Mouse (Mus musculus) heart, adult 2 months (tissue): ENCODE measurements at regions not wholly inside any gene's neighbourhood (a gene's known extent, or its start where the extent isn't known, plus 50 kb on each side); places are given as distances from the start of the nearest gene placed in this dataset.
A peak's percentile ranks its signal among the peaks of the same experiment; 100 is the strongest.

Experiments used
- DNase-seq, 2 experiments: peaks; one replicate each; pipeline ENCODE4 v3.0.0; 2021
- H3K27ac ChIP-seq: fragments of 200-600 bp; 2 replicates; pipeline ENCODE4 v1.8.1; 2022
- H3K27me3 ChIP-seq: fragments of 200-500 bp; 2 replicates; pipeline ENCODE4 v1.6.1; 2012; ENCODE audit warnings: mild to moderate bottlenecking, low read length, inconsistent platforms, mixed read lengths; ENCODE audit not compliant: control insufficient read depth, insufficient read depth
- H3K36me3 ChIP-seq: fragments of 200-500 bp; 2 replicates; pipeline ENCODE4 v1.6.1; 2012; ENCODE audit warnings: low read length, inconsistent platforms; ENCODE audit not compliant: control insufficient read depth, insufficient read depth
- H3K4me1 ChIP-seq: fragments of 200-500 bp; 2 replicates; pipeline ENCODE4 v1.6.1; 2011; ENCODE audit warnings: low read length; ENCODE audit not compliant: control insufficient read depth, insufficient read depth
- H3K4me3 ChIP-seq: fragments of 200-600 bp; 2 replicates; pipeline ENCODE4 v1.8.1; 2022
- H3K79me2 ChIP-seq: fragments of 200-500 bp; replicated peaks from 2 replicates; pipeline ENCODE4 v1.6.1; 2012; ENCODE audit warnings: mild to moderate bottlenecking, inconsistent platforms, low read length, moderate library complexity, mixed read lengths; ENCODE audit not compliant: control insufficient read depth, insufficient read depth
- H3K9ac ChIP-seq: fragments of 200-500 bp; 2 replicates; pipeline ENCODE4 v1.6.1; 2012; ENCODE audit warnings: low read depth, mild to moderate bottlenecking, control low read depth, inconsistent platforms, low read length, mixed read lengths
- CTCF ChIP-seq: fragments of 200-600 bp; IDR thresholded peaks from 2 replicates; pipeline ENCODE4 v1.8.1; 2022; ENCODE audit warnings: antibody characterized with exemption, mild to moderate bottlenecking, moderate library complexity
- EP300 ChIP-seq: fragments of 200-500 bp; IDR thresholded peaks from 2 replicates; pipeline ENCODE4 v1.6.1; 2011; ENCODE audit warnings: low read depth, low read length, control low read depth; ENCODE audit not compliant: insufficient read depth
- POLR2A ChIP-seq: fragments of 200-500 bp; IDR thresholded peaks from 2 replicates; pipeline ENCODE4 v1.6.1; 2011; ENCODE audit warnings: mild to moderate bottlenecking, low read depth, low read length, control low read depth; ENCODE audit not compliant: insufficient read depth
- WGBS: fragments of 180-500 bp; shearing (Covaris S2); methylation state at CpG from one replicate; pipeline ENCODE4 v1.1.7; 2018; 5-methylcytosine and 5-hydroxymethylcytosine counted together
- intact Hi-C: fragments of 180-260 bp; cut with DNase I; formaldehyde crosslinking; loops from one replicate; pipeline ENCODE4 v1.15.1; 2025

- Histone ChIP-seq H3K79me2 (no peaks in the 10 kb centered on the region), H3K9ac (no peak overlapping the region), H3K27ac (no peak overlapping the region), H3K4me3 (no peak overlapping the region), H3K36me3 (no peaks in the 10 kb centered on the region), H3K27me3 (no peaks in the 10 kb centered on the region), H3K4me1 (no peaks in the 10 kb centered on the region)
- TF ChIP-seq EP300 (no peak), POLR2A (no peak), CTCF (no peak)
- WGBS = 94% methylated on average over 5 of the region's 5 CpGs
- intact Hi-C loops = no loop called here
- no peak for DNase-seq
These were observed 113.6 kb upstream of the Rgma start for GRCm38 (mm10) chr7:73261750-73262149.

- no peaks in the 10 kb centered on the region for H3K79me2 ChIP-seq
- H3K4me1 ChIP-seq = no peaks in the 10 kb centered on the region
- 64% methylated on average over 3 of the region's 3 CpGs for WGBS
- no peak for DNase-seq
- H3K27me3 ChIP-seq = no peaks in the 10 kb centered on the region
- TF ChIP-seq EP300 (no peak), CTCF (no peak), POLR2A (no peak)
- intact Hi-C loops = no loop called here
- H3K9ac ChIP-seq = no peak overlapping the region
- H3K4me3 ChIP-seq = no peak overlapping the region
- H3K36me3 ChIP-seq = no peaks in the 10 kb centered on the region
- no peak overlapping the region for H3K27ac ChIP-seq
These were observed 112.8 kb upstream of the Rgma start for GRCm38 (mm10) chr7:73262526-73262925.

- 93% methylated on average over 3 of the region's 3 CpGs for WGBS
- Histone ChIP-seq H3K36me3 (no peaks in the 10 kb centered on the region), H3K79me2 (no peaks in the 10 kb centered on the region), H3K4me1 (no peaks in the 10 kb centered on the region), H3K4me3 (no peak overlapping the region), H3K27ac (no peak overlapping the region), H3K27me3 (no peaks in the 10 kb centered on the region), H3K9ac (no peak overlapping the region)
- TF ChIP-seq EP300 (no peak), POLR2A (no peak), CTCF (no peak)
- DNase-seq = no peak
- intact Hi-C loops = loop anchor here (10.0 kb wide), 1 partner anchor 235 kb away; no protein-coding TSS in a partner anchor
These were observed 105.7 kb upstream of the Rgma start for GRCm38 (mm10) chr7:73269626-73270025.

GRCm38 (mm10) chr7:73272787-73273186 is 102.5 kb upstream of the Rgma start:
- Histone ChIP-seq H3K27ac (no peak overlapping the region), H3K36me3 (peaks cover 5% of the 10 kb centered on the region), H3K4me3 (no peak overlapping the region), H3K4me1 (peaks cover 4% of the 10 kb centered on the region), H3K79me2 (no peaks in the 10 kb centered on the region), H3K27me3 (no peaks in the 10 kb centered on the region), H3K9ac (no peak overlapping the region)
- 80% methylated on average over 1 of the region's 1 CpGs for WGBS
- no peak for TF ChIP-seq EP300
- TF ChIP-seq POLR2A = no peak
- no peak for TF ChIP-seq CTCF
- no peak for DNase-seq
- intact Hi-C loops = loop anchor here (10.0 kb wide), 1 partner anchor 238 kb away; no protein-coding TSS in a partner anchor

- H3K9ac ChIP-seq = no peak overlapping the region
- H3K4me1 ChIP-seq = peaks cover 6% of the 10 kb centered on the region
- peak overlapping the region; percentile 82 for H3K27ac ChIP-seq
- H3K27me3 ChIP-seq = no peaks in the 10 kb centered on the region
- intact Hi-C loops = loop anchor here (2.0 to 10.0 kb wide), 4 partner anchors 51 to 874 kb away; no protein-coding TSS in a partner anchor
- H3K79me2 ChIP-seq = no peaks in the 10 kb centered on the region
- no peak overlapping the region for H3K4me3 ChIP-seq
- TF ChIP-seq CTCF (no peak), EP300 (peak; percentile 57; the same call in 1 of the 2 replicates)
- H3K36me3 ChIP-seq = peaks cover 5% of the 10 kb centered on the region
- peak; percentile 63 to 80 for DNase-seq
- WGBS = 33% methylated on average over 9 of the region's 9 CpGs
These were observed 99.5 kb upstream of the Rgma start for GRCm38 (mm10) chr7:73275814-73276271.

GRCm38 (mm10) chr7:73278616-73279015 is 96.7 kb upstream of the Rgma start:
- Histone ChIP-seq H3K4me3 (no peak overlapping the region), H3K27ac (peak overlapping the region; percentile 82), H3K4me1 (peaks cover 6% of the 10 kb centered on the region), H3K79me2 (no peaks in the 10 kb centered on the region), H3K36me3 (peaks cover 5% of the 10 kb centered on the region), H3K27me3 (no peaks in the 10 kb centered on the region), H3K9ac (no peak overlapping the region)
- DNase-seq = peak; percentile 50 to 67
- TF ChIP-seq CTCF (no peak), POLR2A (no peak), EP300 (no peak)
- WGBS = 65% methylated on average over 6 of the region's 6 CpGs
- intact Hi-C loops = loop anchor here (5.0 to 10.0 kb wide), 2 partner anchors 244 to 876 kb away; no protein-coding TSS in a partner anchor
